Mouse (Mus musculus): ENCODE data around the gene Itpr2.

- no peak for TF ChIP-seq CTCF (IDR thresholded peaks at IDR 0.05; ENCODE audit: borderline replicate concordance, insufficient read depth, low read depth, low read length)
- TF ChIP-seq POLR2A (IDR thresholded peaks at IDR 0.05; ENCODE audit: borderline replicate concordance, insufficient read depth, low read length), result no peak
Observed at GRCm38 (mm10) chr6:146157099-146157498, 344.9 kb downstream of the Itpr2 start.

Measured in cerebellum, adult 2 months (tissue).